ENCODE assay signal across 8 mouse cellular contexts in the genomic region with DNA sequence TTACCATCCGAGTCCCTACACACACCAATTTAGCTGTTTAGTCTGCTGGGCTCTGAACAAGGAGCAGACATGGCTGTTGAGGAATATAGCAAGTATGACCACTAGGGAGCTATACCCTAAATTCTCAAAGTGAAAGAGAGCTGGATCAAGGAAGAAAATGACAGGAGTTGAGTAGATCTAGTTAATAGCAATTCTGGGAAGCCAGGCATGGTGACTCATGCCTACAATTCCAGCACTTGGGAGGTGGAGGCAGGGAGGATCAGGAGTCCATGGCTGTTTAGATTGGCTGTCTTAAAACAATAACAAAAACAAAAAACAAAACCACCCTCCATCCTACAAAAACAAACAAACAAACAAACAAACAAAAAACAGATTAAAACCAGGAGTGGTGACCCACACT. TPM values are rescaled to one million over a fixed set of nuclear protein-coding genes. Genes with fewer than 3 reads are reported as not detected.
DNase-seq lines count a peak whose midpoint lies in the region; ATAC-seq and TF ChIP-seq lines count a peak whose summit lies in the region.

No protein-coding gene starts in this region.

- H3K27me3 ChIP-seq in kidney, embryonic 16.5 days (ENCODE audit: insufficient read depth, low read length): 0 out of 2 replicates have a peak, but pooled peaks cover 2% of the 10 kb centered on the region
- H3K27me3 ChIP-seq in kidney, embryonic 14.5 days (ENCODE audit: control insufficient read depth, insufficient read depth, low read length): no peaks in the 10 kb centered on the region
- H3K27me3 ChIP-seq in midbrain, postnatal 0 days (ENCODE audit: insufficient read depth, low read length): no peaks in the 10 kb centered on the region

- H3K4me1 ChIP-seq in kidney, embryonic 16.5 days (ENCODE audit: insufficient read depth, low read length): peaks cover 19% of the 10 kb centered on the region
- peaks cover 13% of the 10 kb centered on the region; the same call in 1 of the 2 replicates for H3K4me1 ChIP-seq in kidney, embryonic 14.5 days (ENCODE audit: control insufficient read depth, insufficient read depth, low read length)
- peaks cover 30% of the 10 kb centered on the region for H3K4me1 ChIP-seq in bone marrow macrophage, adult 2 months (ENCODE audit: control insufficient read depth, insufficient read depth, low read length)
- no peaks in the 10 kb centered on the region for H3K4me1 ChIP-seq in midbrain, postnatal 0 days (ENCODE audit: insufficient read depth, low read length)

- peaks cover 3% of the 10 kb centered on the region; the same call in 1 of the 2 replicates for H3K36me3 ChIP-seq in kidney, embryonic 16.5 days (ENCODE audit: insufficient read depth, low read length)
- no peaks in the 10 kb centered on the region for H3K36me3 ChIP-seq in kidney, embryonic 14.5 days (ENCODE audit: control insufficient read depth, insufficient read depth, low read length)
- no peaks in the 10 kb centered on the region for H3K36me3 ChIP-seq in midbrain, postnatal 0 days (ENCODE audit: insufficient read depth, low read length)

- 76% methylated on average over 1 of the region's 1 CpGs for WGBS in kidney, embryonic 16.5 days
- 79% methylated on average over 1 of the region's 1 CpGs for WGBS in kidney, embryonic 14.5 days
- 92% methylated on average over 1 of the region's 1 CpGs for WGBS in midbrain, postnatal 0 days

- H3K9ac ChIP-seq in kidney, embryonic 16.5 days (replicated peaks; ENCODE audit: low read length): no peak overlapping the region
- H3K9ac ChIP-seq in kidney, embryonic 14.5 days (ENCODE audit: low read depth, low read length): no peak overlapping the region
- no peak overlapping the region for H3K9ac ChIP-seq in midbrain, postnatal 0 days (replicated peaks; ENCODE audit: low read length, poor library complexity, severe bottlenecking)

- TF ChIP-seq POLR2A in bone marrow macrophage, adult 2 months (IDR thresholded peaks at IDR 0.05; ENCODE audit: borderline replicate concordance, low read depth, low read length): no peak

- peak; percentile 44 for DNase-seq in induced T-regulatory cell, adult 2 months (ENCODE audit: low read depth)
- DNase-seq in midbrain, postnatal 0 days (ENCODE audit: low spot score): no peak
- no peak for DNase-seq in spleen, postnatal 10 days (ENCODE audit: low spot score in 2 of 2)
- DNase-seq in left cerebral cortex, adult 8-10 months (ENCODE audit: low spot score in 2 of 2): no peak
- DNase-seq in left cerebral cortex, adult 11 months (ENCODE audit: low spot score): no peak

- no peaks in the 10 kb centered on the region for H3K9me3 ChIP-seq in kidney, embryonic 16.5 days (ENCODE audit: low read length)
- H3K9me3 ChIP-seq in kidney, embryonic 14.5 days (ENCODE audit: control insufficient read depth, low read length): no peaks in the 10 kb centered on the region
- no peaks in the 10 kb centered on the region for H3K9me3 ChIP-seq in midbrain, postnatal 0 days (ENCODE audit: low read length)

- peak overlapping the region; percentile 95 for H3K4me2 ChIP-seq in kidney, embryonic 16.5 days (replicated peaks; ENCODE audit: low read depth, low read length)
- H3K4me2 ChIP-seq in kidney, embryonic 14.5 days (replicated peaks; ENCODE audit: low read depth, low read length): no peak overlapping the region
- peak overlapping the region; percentile 84 for H3K4me2 ChIP-seq in midbrain, postnatal 0 days (ENCODE audit: low read depth, low read length, poor library complexity, severe bottlenecking)

- ATAC-seq in kidney, embryonic 16.5 days (ENCODE audit: low FRiP score, low TSS enrichment): no peak
- ATAC-seq in kidney, embryonic 14.5 days (ENCODE audit: low FRiP score, low TSS enrichment): no peak
- no peak for ATAC-seq in midbrain, postnatal 0 days (ENCODE audit: low FRiP score)

- no peak overlapping the region for H3K27ac ChIP-seq in kidney, embryonic 16.5 days (ENCODE audit: low read length)
- no peak overlapping the region for H3K27ac ChIP-seq in kidney, embryonic 14.5 days (ENCODE audit: low read depth, low read length)
- H3K27ac ChIP-seq in bone marrow macrophage, adult 2 months (ENCODE audit: insufficient read depth, low read depth, low read length): no peak overlapping the region
- no peak overlapping the region for H3K27ac ChIP-seq in midbrain, postnatal 0 days (ENCODE audit: low read depth, low read length)

- TF ChIP-seq CTCF in bone marrow macrophage, adult 2 months (IDR thresholded peaks at IDR 0.05; ENCODE audit: low read depth, low read length): no peak
- 0 out of 2 replicates have a peak, but pooled peaks have one; percentile 2 for TF ChIP-seq CTCF in midbrain, postnatal 0 days (IDR thresholded peaks at IDR 0.05)

- peak overlapping the region; percentile 88; the same call in 1 of the 2 replicates for H3K4me3 ChIP-seq in kidney, embryonic 16.5 days (ENCODE audit: low read length)
- no peak overlapping the region for H3K4me3 ChIP-seq in kidney, embryonic 14.5 days (ENCODE audit: low read length)
- peak overlapping the region; percentile 92 for H3K4me3 ChIP-seq in bone marrow macrophage, adult 2 months (ENCODE audit: insufficient read depth, low read length)
- H3K4me3 ChIP-seq in midbrain, postnatal 0 days (ENCODE audit: low read depth, low read length): peak overlapping the region; percentile 73; the same call in 1 of the 2 replicates

RNA-seq across cellular contexts. Expression of a gene that starts 1.2 kb away (rescaled TPM):
- 9.2 and 10.3 TPM in 2 replicates for polyA plus RNA-seq in kidney, embryonic 16.5 days (2015; fragmentation: Nextera tagmentation; extraction: Ambion mirVana)
- polyA plus RNA-seq in kidney, embryonic 14.5 days (2014; fragmentation: Nextera tagmentation; extraction: Ambion mirVana): 5.0 and 8.9 TPM in 2 replicates
- polyA plus RNA-seq in bone marrow macrophage, adult 2 months (2012; ENCODE audit: insufficient read depth, insufficient read length, missing spikeins): 65.5 and 75.0 TPM in 2 replicates
- 7.8 and 9.2 TPM in 2 replicates for total RNA-seq in midbrain, postnatal 0 days (2014; rRNA removed)
- polyA plus RNA-seq in midbrain, postnatal 0 days (2015; fragmentation: Nextera tagmentation; extraction: Ambion mirVana): 5.8 and 6.0 TPM in 2 replicates
- total RNA-seq in left cerebral cortex, adult 8-10 months (2022): 10 to 100 TPM; 17.4 to 18.2 (median 18.0) TPM

RNA-seq across cellular contexts. Expression of a gene that starts 47.8 kb away (rescaled TPM):
- 17.8 and 18.7 TPM in 2 replicates for polyA plus RNA-seq in kidney, embryonic 16.5 days (2015; fragmentation: Nextera tagmentation; extraction: Ambion mirVana)
- polyA plus RNA-seq in kidney, embryonic 14.5 days (2014; fragmentation: Nextera tagmentation; extraction: Ambion mirVana): 11.7 and 15.6 TPM in 2 replicates
- 23.8 and 24.6 TPM in 2 replicates for polyA plus RNA-seq in bone marrow macrophage, adult 2 months (2012; ENCODE audit: insufficient read depth, insufficient read length, missing spikeins)
- 7.6 and 7.9 TPM in 2 replicates for total RNA-seq in midbrain, postnatal 0 days (2014; rRNA removed)
- polyA plus RNA-seq in midbrain, postnatal 0 days (2015; fragmentation: Nextera tagmentation; extraction: Ambion mirVana): 4.9 and 6.2 TPM in 2 replicates
- total RNA-seq in left cerebral cortex, adult 8-10 months (2022): 10 to 100 TPM; 17.6 to 21.1 (median 19.1) TPM
